Mouse (Mus musculus): ENCODE data around the gene Rnf141. TPM values are rescaled to one million over a fixed set of nuclear protein-coding genes. Genes with fewer than 3 reads are reported as not detected.

Gene Rnf141
- polyA plus RNA-seq, 1 experiment, result 16.6 TPM

GRCm38 (mm10) chr7:110769094-110769493 is 75.2 kb downstream of the Rnf141 start:
- no peaks in the 10 kb centered on the region for H3K27me3 ChIP-seq (ENCODE audit: control insufficient read depth, insufficient read depth, low read length)
- no peak for TF ChIP-seq CTCF (IDR thresholded peaks at IDR 0.05; ENCODE audit: borderline replicate concordance, control insufficient read depth, extremely low read depth, insufficient read depth, low read length, poor library complexity)
- TF ChIP-seq POLR2A (IDR thresholded peaks at IDR 0.05; ENCODE audit: control insufficient read depth, extremely low read depth, insufficient read depth, low read length, poor library complexity), result no peak
- peak overlapping the region; percentile 56 for H3K4me3 ChIP-seq (ENCODE audit: control insufficient read depth, insufficient read depth, low read length)
- no peaks in the 10 kb centered on the region for H3K36me3 ChIP-seq (ENCODE audit: control insufficient read depth, insufficient read depth, low read length)
- peaks cover 33% of the 10 kb centered on the region for H3K4me1 ChIP-seq (replicated peaks; ENCODE audit: control insufficient read depth, insufficient read depth, low read length)
- WGBS, result 9% methylated on average over 4 of the region's 4 CpGs
- DNase-seq, result peak; percentile 31
- H3K27ac ChIP-seq (ENCODE audit: control insufficient read depth, insufficient read depth, low read length), result no peak overlapping the region

DNA sequence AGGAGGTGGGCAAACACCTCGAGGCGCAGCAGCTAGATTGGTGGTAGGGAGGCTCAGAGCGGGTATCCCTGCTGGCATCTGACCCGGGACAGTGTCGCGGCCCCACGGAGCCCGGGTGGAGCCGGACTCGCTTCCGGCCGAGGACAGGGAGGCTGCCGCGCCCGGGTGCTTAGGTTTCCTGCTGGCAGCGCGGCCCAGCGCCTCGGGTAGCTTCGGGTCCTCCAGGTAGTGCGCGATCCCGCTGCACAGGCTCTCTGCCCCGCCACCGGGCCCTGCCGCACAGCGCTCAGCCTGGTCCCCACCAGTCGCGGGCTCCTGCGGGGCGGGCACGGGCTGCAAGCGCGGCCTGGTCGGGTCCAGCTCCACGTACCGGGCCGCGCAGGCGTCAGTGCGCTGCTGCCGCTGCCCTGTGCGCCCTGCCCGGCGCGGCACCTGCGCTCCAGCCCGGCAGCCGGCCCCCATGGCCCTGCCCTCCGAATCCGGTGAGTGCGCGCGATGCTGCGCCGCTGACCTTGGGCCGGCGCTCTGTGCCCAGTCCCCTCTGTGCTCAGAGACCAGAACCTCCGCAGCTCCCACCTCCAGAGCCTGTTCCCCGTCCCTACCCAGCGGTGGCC is 75.7 kb downstream of the Rnf141 start:
- Histone ChIP-seq H3K27ac (ENCODE audit: control insufficient read depth, insufficient read depth, low read length) (no peak overlapping the region), H3K36me3 (ENCODE audit: control insufficient read depth, insufficient read depth, low read length) (no peaks in the 10 kb centered on the region), H3K4me3 (ENCODE audit: control insufficient read depth, insufficient read depth, low read length) (peak overlapping the region; percentile 56), H3K27me3 (ENCODE audit: control insufficient read depth, insufficient read depth, low read length) (no peaks in the 10 kb centered on the region), H3K4me1 (replicated peaks; ENCODE audit: control insufficient read depth, insufficient read depth, low read length) (peaks cover 30% of the 10 kb centered on the region)
- TF ChIP-seq POLR2A (IDR thresholded peaks at IDR 0.05; ENCODE audit: control insufficient read depth, extremely low read depth, insufficient read depth, low read length, poor library complexity), result no peak
- TF ChIP-seq CTCF (IDR thresholded peaks at IDR 0.05; ENCODE audit: borderline replicate concordance, control insufficient read depth, extremely low read depth, insufficient read depth, low read length, poor library complexity), result no peak
- peak; percentile 47 for DNase-seq
- WGBS, result 1% methylated on average over 61 of the region's 61 CpGs

DNA sequence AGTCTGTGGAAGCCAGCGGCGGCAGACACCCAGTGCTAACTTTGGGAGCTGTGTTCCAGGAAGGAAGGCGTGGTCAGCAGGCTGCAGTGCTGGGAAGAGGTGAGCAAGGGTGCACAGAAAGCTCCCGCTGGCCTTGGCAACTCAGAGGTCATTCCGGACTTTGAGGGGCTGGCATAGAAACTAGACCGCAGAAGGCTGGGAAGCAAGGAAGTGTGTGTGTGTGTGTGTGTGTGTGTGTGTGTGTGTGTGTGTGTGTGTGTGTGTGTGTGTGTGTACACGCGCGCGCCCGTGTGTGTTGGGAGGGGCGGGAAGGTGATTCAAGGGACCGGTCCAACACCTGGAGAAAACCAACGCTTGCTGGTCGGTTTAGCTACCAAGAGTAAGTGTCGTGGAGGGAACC is 76.3 kb downstream of the Rnf141 start, which contains the start of gene Ampd3:
Ampd3 (plus strand) TSS at position 206 of the 400 bp plus-strand sequence.
- peaks cover 24% of the 10 kb centered on the region for H3K4me1 ChIP-seq (replicated peaks; ENCODE audit: control insufficient read depth, insufficient read depth, low read length)
- no peaks in the 10 kb centered on the region for H3K36me3 ChIP-seq (ENCODE audit: control insufficient read depth, insufficient read depth, low read length)
- no peak within 1 kb of the TSS for H3K27ac ChIP-seq (ENCODE audit: control insufficient read depth, insufficient read depth, low read length)
- no peak for DNase-seq
- 53% methylated on average over 16 of the region's 16 CpGs for WGBS
- no peaks in the 10 kb centered on the region for H3K27me3 ChIP-seq (ENCODE audit: control insufficient read depth, insufficient read depth, low read length)
- TF ChIP-seq CTCF (IDR thresholded peaks at IDR 0.05; ENCODE audit: borderline replicate concordance, control insufficient read depth, extremely low read depth, insufficient read depth, low read length, poor library complexity) (no peak), POLR2A (IDR thresholded peaks at IDR 0.05; ENCODE audit: control insufficient read depth, extremely low read depth, insufficient read depth, low read length, poor library complexity) (no peak)
- H3K4me3 ChIP-seq (ENCODE audit: control insufficient read depth, insufficient read depth, low read length), result peak within 1 kb of the TSS; percentile 56

DNA sequence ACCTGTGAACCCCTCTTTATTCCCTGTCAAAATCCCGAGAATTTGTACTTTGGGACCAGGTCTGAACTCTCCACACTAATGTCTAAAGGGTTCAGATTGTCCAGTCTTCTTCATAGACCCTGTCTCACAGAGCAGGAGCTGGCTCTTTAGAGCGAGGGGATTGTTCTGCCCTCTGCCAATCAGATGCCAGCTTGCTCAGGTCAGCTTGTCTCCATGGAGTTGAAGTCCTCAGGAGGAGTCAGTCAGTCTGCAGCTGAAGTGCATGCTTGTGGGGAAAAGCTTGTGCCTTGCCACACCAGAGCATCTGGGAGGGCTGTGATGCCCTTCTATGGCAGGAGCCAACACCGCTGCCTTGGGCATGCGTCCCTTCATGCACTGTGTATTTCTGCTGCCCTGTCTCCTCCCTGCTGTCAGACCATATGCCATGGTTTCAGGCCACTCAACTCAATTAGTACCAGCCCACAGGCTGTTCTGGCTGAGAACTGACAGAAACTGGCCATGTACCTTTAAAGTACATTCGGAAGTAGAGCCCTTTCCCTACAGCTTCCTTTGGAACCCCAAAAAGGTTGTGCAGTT is 81.6 kb downstream of the Rnf141 start:
- H3K4me3 ChIP-seq (ENCODE audit: control insufficient read depth, insufficient read depth, low read length), result no peak overlapping the region
- TF ChIP-seq POLR2A (IDR thresholded peaks at IDR 0.05; ENCODE audit: control insufficient read depth, extremely low read depth, insufficient read depth, low read length, poor library complexity) (no peak), CTCF (IDR thresholded peaks at IDR 0.05; ENCODE audit: borderline replicate concordance, control insufficient read depth, extremely low read depth, insufficient read depth, low read length, poor library complexity) (no peak)
- WGBS, result 92% methylated on average over 5 of the region's 5 CpGs
- H3K27me3 ChIP-seq (ENCODE audit: control insufficient read depth, insufficient read depth, low read length), result no peaks in the 10 kb centered on the region
- H3K4me1 ChIP-seq (replicated peaks; ENCODE audit: control insufficient read depth, insufficient read depth, low read length), result peaks cover 5% of the 10 kb centered on the region; the same call in 1 of the 2 replicates
- DNase-seq, result no peak
- no peak overlapping the region for H3K27ac ChIP-seq (ENCODE audit: control insufficient read depth, insufficient read depth, low read length)
- no peaks in the 10 kb centered on the region for H3K36me3 ChIP-seq (ENCODE audit: control insufficient read depth, insufficient read depth, low read length)

DNA sequence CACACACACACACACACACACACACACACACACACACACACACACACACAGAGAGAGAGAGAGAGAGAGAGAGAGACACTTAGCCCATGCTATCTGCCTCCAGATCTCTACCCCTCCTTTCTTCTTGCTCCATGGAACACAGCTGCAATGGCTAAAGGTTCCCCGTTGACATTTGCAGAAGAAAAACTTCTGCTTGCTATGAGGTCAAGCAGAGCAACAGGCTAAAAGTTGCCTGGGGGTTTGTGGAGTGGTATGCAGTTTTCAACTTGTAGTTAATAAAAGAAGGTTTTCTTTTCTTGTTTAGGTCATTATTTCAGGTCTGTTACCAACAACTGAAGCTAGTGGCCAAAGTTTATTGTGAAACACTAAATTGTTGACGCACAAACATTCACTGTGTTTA is 87.8 kb downstream of the Rnf141 start:
- WGBS, result 50% methylated on average over 2 of the region's 2 CpGs
- H3K27me3 ChIP-seq (ENCODE audit: control insufficient read depth, insufficient read depth, low read length), result no peaks in the 10 kb centered on the region
- no peaks in the 10 kb centered on the region for H3K36me3 ChIP-seq (ENCODE audit: control insufficient read depth, insufficient read depth, low read length)
- no peak overlapping the region for H3K4me3 ChIP-seq (ENCODE audit: control insufficient read depth, insufficient read depth, low read length)
- no peak overlapping the region for H3K27ac ChIP-seq (ENCODE audit: control insufficient read depth, insufficient read depth, low read length)
- TF ChIP-seq POLR2A (IDR thresholded peaks at IDR 0.05; ENCODE audit: control insufficient read depth, extremely low read depth, insufficient read depth, low read length, poor library complexity) (no peak), CTCF (IDR thresholded peaks at IDR 0.05; ENCODE audit: borderline replicate concordance, control insufficient read depth, extremely low read depth, insufficient read depth, low read length, poor library complexity) (no peak)
- peaks cover 8% of the 10 kb centered on the region; the same call in 1 of the 2 replicates for H3K4me1 ChIP-seq (replicated peaks; ENCODE audit: control insufficient read depth, insufficient read depth, low read length)
- no peak for DNase-seq

GRCm38 (mm10) chr7:110753926-110754330 is 90.3 kb downstream of the Rnf141 start:
- Histone ChIP-seq H3K4me3 (ENCODE audit: control insufficient read depth, insufficient read depth, low read length) (no peak overlapping the region), H3K4me1 (replicated peaks; ENCODE audit: control insufficient read depth, insufficient read depth, low read length) (peaks cover 8% of the 10 kb centered on the region; the same call in 1 of the 2 replicates), H3K27me3 (ENCODE audit: control insufficient read depth, insufficient read depth, low read length) (no peaks in the 10 kb centered on the region), H3K27ac (ENCODE audit: control insufficient read depth, insufficient read depth, low read length) (no peak overlapping the region), H3K36me3 (ENCODE audit: control insufficient read depth, insufficient read depth, low read length) (no peaks in the 10 kb centered on the region)
- DNase-seq, result no peak
- WGBS, result 75% methylated on average over 5 of the region's 5 CpGs
- TF ChIP-seq CTCF (IDR thresholded peaks at IDR 0.05; ENCODE audit: borderline replicate concordance, control insufficient read depth, extremely low read depth, insufficient read depth, low read length, poor library complexity) (no peak), POLR2A (IDR thresholded peaks at IDR 0.05; ENCODE audit: control insufficient read depth, extremely low read depth, insufficient read depth, low read length, poor library complexity) (no peak)
